Mouse (Mus musculus): Measurements from ENCODE around the gene Myo10. TPM values are rescaled to one million over a fixed set of nuclear protein-coding genes. Genes with fewer than 3 reads are reported as not detected.
"Not testable (repeated sequence)": the region's sequence is repeated elsewhere in the genome, so short reads cannot be mapped to it uniquely, and the experiment has no call there.

Myo10 gene
- polyA plus RNA-seq, 1 experiment = 8.2 TPM

DNA sequence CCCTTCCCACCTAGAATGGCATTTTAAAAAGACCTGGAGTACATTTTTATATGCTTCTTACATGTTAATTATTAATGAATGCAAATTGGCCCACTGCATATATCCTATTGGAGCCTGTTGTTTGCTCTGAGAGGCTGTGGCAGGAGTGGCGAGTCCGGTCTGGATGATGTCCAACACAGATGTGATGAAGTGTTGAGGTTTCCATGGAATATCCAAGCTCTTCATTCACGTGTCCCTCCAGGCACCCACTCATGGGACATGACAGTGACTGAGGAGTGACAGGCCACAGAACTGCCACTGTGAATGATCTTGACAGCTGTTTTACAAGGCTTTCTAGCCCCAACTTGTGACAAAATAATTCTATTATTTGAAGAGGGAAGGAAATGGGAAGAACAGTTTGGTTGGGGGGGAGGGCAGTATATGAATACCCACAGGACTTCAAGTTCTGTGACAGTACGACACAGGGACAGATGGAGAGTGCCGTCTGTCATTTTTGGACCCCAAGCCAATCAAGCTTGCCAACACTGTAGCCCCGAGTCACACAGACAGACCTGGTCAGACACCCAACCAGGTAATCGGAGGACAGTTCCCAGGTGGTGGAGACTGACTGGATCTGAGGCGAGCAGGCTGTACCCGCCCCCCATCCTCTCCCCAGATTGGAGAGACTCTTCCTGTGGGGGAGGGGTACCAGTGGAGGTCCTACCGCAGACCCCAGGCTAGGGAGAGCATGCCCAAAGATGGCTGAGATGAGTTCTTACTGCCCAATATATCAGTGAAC lies 93.1 kb downstream of the Myo10 start:
- Histone ChIP-seq H3K4me1 (peaks cover 26% of the 10 kb centered on the region), H3K36me3 (replicated peaks; ENCODE audit: low read length) (peaks cover 66% of the 10 kb centered on the region), H3K27me3 (replicated peaks) (no peaks in the 10 kb centered on the region), H3K9me3 (no peaks in the 10 kb centered on the region), H3K4me3 (replicated peaks) (no peak overlapping the region)
- TF ChIP-seq GATA1 (IDR thresholded peaks at IDR 0.05; ENCODE audit: borderline replicate concordance, low read length) (no peak), FLI1 (IDR thresholded peaks at IDR 0.05; ENCODE audit: low read length) (no peak)

DNA sequence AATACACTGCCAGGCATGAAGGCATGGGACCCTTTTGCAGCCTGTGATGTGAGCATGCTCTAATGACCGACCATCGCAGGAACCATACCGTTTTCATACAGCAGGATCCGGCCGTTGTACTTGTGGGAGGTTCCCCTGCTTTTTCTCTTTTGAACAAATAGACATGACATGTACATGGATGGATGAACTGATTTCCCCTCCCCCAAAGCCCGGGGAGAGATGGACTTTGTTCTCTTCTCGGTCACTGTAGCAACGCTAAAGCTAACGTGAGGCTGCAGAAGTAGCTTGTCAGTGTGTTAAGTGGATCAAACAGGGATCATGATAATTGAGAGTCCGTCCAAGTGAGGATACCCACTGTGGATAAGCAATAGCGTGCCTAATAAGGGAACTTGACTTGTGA lies 93.7 kb downstream of the Myo10 start:
- Histone ChIP-seq H3K4me3 (replicated peaks) (no peak overlapping the region), H3K27me3 (replicated peaks) (no peaks in the 10 kb centered on the region), H3K4me1 (peaks cover 23% of the 10 kb centered on the region), H3K36me3 (replicated peaks; ENCODE audit: low read length) (peaks cover 71% of the 10 kb centered on the region), H3K9me3 (no peaks in the 10 kb centered on the region)
- no peak for TF ChIP-seq GATA1 (IDR thresholded peaks at IDR 0.05; ENCODE audit: borderline replicate concordance, low read length)
- TF ChIP-seq FLI1 (IDR thresholded peaks at IDR 0.05; ENCODE audit: low read length) = no peak

DNA sequence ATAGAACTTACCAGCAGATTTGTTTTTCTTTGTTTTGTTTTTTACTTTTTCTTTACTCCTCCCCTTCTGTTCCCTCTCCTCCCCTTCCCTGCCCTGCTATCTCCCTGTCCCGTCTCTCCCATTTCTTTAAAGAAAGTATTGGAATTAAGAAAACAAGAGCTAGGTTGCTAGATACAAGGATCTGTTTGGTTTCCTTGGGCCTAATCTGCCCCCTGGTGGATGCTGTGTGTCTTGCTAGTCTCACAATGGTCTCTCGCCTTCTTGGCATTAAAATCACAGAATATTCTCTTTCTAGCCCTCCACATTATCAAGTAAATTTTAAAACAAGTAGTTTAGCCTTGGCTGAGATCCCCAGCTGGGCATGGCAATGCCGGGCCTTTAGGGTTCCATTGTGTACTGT lies 94.7 kb downstream of the Myo10 start:
- Histone ChIP-seq H3K36me3 (replicated peaks; ENCODE audit: low read length) (peaks cover 78% of the 10 kb centered on the region), H3K9me3 (no peaks in the 10 kb centered on the region), H3K4me1 (peaks cover 20% of the 10 kb centered on the region), H3K27me3 (replicated peaks) (no peaks in the 10 kb centered on the region), H3K4me3 (replicated peaks) (no peak overlapping the region)
- TF ChIP-seq GATA1 (IDR thresholded peaks at IDR 0.05; ENCODE audit: borderline replicate concordance, low read length) (no peak), FLI1 (IDR thresholded peaks at IDR 0.05; ENCODE audit: low read length) (no peak)

DNA sequence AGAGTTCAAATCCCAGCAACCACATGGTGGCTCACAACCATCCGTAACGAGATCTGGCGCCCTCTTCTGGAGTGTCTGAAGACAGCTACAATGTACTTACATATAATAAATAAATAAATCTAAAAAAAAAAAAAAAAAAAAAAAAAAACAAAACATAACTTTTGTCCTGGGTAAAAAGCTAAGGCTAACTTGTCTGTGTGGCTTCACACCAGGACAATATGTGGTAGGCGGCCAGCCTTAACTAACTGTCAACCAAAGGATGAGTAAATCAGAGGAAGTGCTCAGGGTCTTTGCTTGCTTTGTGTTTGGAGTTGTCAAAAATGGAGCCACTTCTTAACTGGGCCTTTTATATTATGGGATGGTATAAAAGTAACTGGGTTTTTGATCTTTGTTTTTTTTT lies 95.8 kb downstream of the Myo10 start:
- H3K27me3 ChIP-seq (replicated peaks); H3K4me3 ChIP-seq (replicated peaks); H3K9me3 ChIP-seq: not testable (repeated sequence)
- peaks cover 83% of the 10 kb centered on the region for H3K36me3 ChIP-seq (replicated peaks; ENCODE audit: low read length)
- peaks cover 18% of the 10 kb centered on the region; the same call in 1 of the 2 replicates for H3K4me1 ChIP-seq

DNA sequence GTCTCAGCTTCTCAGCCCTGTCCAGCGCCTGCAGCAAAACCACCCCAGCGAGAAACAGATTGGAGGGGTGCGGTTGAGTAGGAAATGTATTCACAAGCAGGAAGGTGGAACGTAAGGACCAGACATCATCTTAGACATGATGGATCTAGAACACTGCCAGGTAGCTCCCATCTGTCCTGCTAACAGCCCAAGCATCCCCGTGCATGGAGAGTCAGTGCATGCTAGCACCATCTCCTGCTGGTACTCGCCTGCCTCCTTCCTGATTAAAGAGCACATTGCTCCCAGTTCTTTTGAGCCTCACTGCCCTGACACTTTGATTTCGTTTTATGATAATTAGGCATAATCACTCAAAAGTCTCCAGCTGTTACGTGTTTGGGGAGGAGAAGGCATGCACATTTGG lies 96.9 kb downstream of the Myo10 start:
- TF ChIP-seq FLI1 (IDR thresholded peaks at IDR 0.05; ENCODE audit: low read length) (no peak), GATA1 (IDR thresholded peaks at IDR 0.05; ENCODE audit: borderline replicate concordance, low read length) (no peak)
- Histone ChIP-seq H3K36me3 (replicated peaks; ENCODE audit: low read length) (peaks cover 83% of the 10 kb centered on the region), H3K9me3 (no peaks in the 10 kb centered on the region), H3K4me1 (peaks cover 13% of the 10 kb centered on the region; the same call in 1 of the 2 replicates), H3K27me3 (replicated peaks) (no peaks in the 10 kb centered on the region), H3K4me3 (replicated peaks) (no peak overlapping the region)

DNA sequence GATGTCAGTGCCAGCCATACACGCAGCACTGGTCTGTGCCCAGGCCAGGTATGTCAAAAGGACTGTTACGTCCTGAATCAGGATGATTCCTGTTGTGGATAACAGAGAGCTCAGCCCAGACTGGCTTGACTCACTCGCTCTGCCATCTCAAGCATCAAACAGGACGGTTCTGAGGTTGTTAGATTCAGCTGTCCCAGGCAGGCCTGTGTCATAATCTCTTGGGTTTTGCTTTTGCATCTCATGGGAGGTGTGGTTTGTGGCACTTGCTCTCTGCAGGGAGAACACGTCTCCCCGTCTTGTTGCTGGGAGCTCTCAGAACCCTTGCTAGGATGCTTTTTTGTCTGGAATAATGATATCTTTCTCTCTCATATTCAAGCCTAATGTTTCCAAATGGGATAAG lies 97.9 kb downstream of the Myo10 start:
- no peaks in the 10 kb centered on the region for H3K9me3 ChIP-seq
- peaks cover 85% of the 10 kb centered on the region for H3K36me3 ChIP-seq (replicated peaks; ENCODE audit: low read length)
- H3K4me3 ChIP-seq (replicated peaks) = no peak overlapping the region
- H3K27me3 ChIP-seq (replicated peaks) = no peaks in the 10 kb centered on the region
- no peak for TF ChIP-seq FLI1 (IDR thresholded peaks at IDR 0.05; ENCODE audit: low read length)
- TF ChIP-seq GATA1 (IDR thresholded peaks at IDR 0.05; ENCODE audit: borderline replicate concordance, low read length) = no peak
- peaks cover 11% of the 10 kb centered on the region; the same call in 1 of the 2 replicates for H3K4me1 ChIP-seq

DNA sequence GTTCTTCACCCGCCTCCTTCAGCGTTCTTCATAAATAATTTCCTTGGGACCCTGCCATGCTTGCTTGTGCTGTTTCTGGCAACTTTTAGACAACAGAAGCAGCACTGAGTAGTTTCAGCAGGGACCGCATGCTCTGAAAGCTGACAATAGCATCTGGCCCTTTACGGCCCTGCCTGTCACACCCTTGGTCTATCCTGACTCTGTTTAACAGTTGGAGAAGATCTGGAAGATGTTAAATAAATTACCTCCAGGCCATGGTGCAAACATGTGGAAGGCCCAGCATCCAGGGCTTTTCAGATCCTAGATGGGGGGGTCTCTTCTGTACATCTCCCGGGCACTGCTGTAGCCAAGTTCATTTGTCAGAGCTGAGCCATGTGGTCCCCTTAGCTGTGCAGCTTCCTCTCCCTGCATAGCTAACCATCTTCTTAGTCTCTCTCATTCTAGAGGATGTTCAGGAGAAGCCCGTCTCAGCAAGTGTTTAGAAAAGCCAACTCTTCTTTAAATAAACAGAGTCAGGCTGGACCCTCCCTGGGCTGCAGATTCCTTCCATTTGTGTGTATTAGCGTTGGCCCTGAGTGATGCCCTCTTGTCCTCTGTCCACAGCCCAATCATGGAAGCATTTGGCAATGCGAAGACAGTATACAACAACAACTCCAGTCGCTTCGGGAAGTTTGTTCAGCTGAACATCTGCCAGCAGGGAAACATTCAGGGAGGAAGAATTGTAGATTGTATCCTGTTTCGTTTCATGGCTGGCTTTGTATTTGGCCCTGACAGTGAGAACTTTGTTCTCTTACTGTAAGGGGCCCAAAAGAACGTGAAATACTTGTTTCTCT lies 101.2 kb downstream of the Myo10 start:
- H3K36me3 ChIP-seq (replicated peaks; ENCODE audit: low read length) = peaks cover 96% of the 10 kb centered on the region
- H3K9me3 ChIP-seq = no peaks in the 10 kb centered on the region
- peaks cover 14% of the 10 kb centered on the region for H3K4me1 ChIP-seq
- H3K27me3 ChIP-seq (replicated peaks) = no peaks in the 10 kb centered on the region
- no peak overlapping the region for H3K4me3 ChIP-seq (replicated peaks)
- TF ChIP-seq GATA1 (IDR thresholded peaks at IDR 0.05; ENCODE audit: borderline replicate concordance, low read length) (no peak), FLI1 (IDR thresholded peaks at IDR 0.05; ENCODE audit: low read length) (no peak)

DNA sequence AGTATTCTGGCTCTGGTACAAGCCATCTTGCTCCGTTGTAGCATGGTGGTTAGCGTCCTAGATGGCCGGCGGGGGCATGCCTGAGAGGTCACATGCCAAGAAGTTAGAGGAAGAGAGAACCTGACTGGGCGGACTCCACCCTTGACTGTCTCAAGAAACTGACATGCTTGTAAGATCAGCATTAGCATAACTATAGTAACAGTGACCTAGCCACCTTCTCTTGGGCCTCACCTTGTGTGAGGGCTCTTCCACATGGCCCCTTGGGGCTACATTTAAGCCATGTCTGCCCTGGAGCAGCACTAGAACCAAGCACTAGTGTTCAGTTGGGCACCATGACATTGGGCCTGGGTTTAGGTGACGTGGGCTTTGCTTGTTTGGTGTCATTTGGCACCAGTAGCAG lies 102.2 kb downstream of the Myo10 start:
- TF ChIP-seq FLI1 (IDR thresholded peaks at IDR 0.05; ENCODE audit: low read length) = no peak
- no peak for TF ChIP-seq GATA1 (IDR thresholded peaks at IDR 0.05; ENCODE audit: borderline replicate concordance, low read length)
- H3K9me3 ChIP-seq = no peaks in the 10 kb centered on the region
- H3K4me1 ChIP-seq = peaks cover 14% of the 10 kb centered on the region
- peaks cover 97% of the 10 kb centered on the region for H3K36me3 ChIP-seq (replicated peaks; ENCODE audit: low read length)
- no peaks in the 10 kb centered on the region for H3K27me3 ChIP-seq (replicated peaks)
- H3K4me3 ChIP-seq (replicated peaks) = no peak overlapping the region

DNA sequence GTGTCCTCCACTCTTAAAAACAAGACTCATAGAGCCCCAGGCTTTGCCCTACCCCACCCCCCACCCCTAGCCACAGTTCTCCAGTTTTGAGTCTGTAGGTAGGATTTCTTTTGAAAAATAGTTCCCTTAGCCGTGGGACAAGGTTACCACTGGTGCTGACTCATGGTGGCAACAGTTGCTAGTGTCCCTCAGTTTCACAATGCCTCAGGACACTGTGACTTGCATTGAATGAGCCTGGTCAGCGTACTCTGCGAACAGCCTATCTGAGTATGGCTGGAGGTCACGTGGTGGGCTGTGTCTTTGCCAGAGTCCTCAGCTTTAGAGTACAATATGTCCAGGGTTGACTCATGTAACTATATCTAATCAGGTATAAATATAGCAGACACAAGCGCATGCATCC lies 104.5 kb downstream of the Myo10 start:
- Histone ChIP-seq H3K9me3 (no peaks in the 10 kb centered on the region), H3K27me3 (replicated peaks) (no peaks in the 10 kb centered on the region), H3K4me3 (replicated peaks) (peak overlapping the region; percentile 62), H3K4me1 (peaks cover 14% of the 10 kb centered on the region), H3K36me3 (replicated peaks; ENCODE audit: low read length) (peaks cover 95% of the 10 kb centered on the region)
- TF ChIP-seq FLI1 (IDR thresholded peaks at IDR 0.05; ENCODE audit: low read length) (no peak), GATA1 (IDR thresholded peaks at IDR 0.05; ENCODE audit: borderline replicate concordance, low read length) (no peak)

DNA sequence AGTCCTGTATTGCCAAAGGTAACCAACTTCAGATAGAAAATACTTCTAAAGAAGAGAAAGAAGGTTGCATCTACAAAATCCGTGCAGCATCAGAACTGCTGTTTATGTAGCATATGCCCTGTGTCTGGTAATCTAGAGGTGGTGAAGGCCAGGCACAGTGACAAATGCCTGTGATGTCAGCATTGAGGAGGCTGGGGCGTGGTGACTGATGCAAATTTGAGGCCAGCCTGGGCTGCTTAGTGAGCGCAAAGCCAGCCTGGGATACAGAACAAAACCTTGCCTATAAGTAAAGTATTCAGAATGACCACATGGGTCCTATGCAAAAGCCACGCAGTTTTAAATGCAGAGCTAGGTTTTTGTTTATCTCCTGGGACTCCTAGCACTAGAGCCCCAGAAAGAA lies 106.2 kb downstream of the Myo10 start:
- H3K36me3 ChIP-seq (replicated peaks; ENCODE audit: low read length) = peaks cover 93% of the 10 kb centered on the region
- H3K9me3 ChIP-seq = no peaks in the 10 kb centered on the region
- H3K27me3 ChIP-seq (replicated peaks) = no peaks in the 10 kb centered on the region
- no peak overlapping the region for H3K4me3 ChIP-seq (replicated peaks)
- H3K4me1 ChIP-seq = peaks cover 9% of the 10 kb centered on the region
- TF ChIP-seq GATA1 (IDR thresholded peaks at IDR 0.05; ENCODE audit: borderline replicate concordance, low read length) (no peak), FLI1 (IDR thresholded peaks at IDR 0.05; ENCODE audit: low read length) (no peak)
